Mouse (Mus musculus) embryo, embryonic 10.5 days (tissue): Measurements from ENCODE around the gene Agxt.

Experiments used
- DNase-seq: peaks from one replicate; pipeline ENCODE4 v3.0.0-alpha.2; 2015; ENCODE audit warnings: low spot score

Gene Agxt

DNA sequence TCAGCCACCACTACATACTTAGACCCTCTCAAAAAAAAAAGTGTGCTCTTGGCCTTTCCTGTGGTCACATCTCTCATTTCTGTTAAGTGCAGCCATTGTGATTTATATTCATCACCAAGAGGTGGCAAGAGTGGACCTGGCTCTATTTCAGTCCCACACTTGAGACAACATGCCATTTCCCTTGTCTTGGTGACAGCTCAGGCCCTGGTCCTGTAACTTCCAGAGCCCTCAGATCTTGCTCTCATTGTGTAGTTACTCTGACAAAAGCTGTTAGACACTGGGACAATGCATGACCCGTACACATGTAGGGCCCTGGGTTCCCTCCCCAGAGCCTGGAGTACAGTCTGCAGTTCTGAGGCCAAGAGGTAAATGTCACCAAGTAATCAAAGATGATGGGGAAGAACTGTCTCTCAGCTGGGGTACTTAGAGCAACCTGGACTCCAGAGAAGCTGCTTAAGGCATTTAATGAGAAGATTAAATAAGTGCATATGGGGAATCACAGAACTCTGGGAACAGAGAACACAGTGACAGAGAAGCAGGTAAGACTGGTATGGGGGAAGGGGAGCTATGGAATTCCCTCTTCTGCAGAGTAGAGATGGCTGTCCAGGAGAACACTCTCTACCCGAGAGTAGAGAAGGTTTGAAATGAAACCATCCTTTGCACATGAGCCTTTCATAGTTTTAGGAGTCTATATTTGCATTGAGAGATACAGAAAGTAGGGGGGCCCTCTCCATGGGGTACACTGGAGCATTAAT is 16.0 kb downstream of the Agxt start:
- DNase-seq: no peak

- no peak for DNase-seq
These were observed 22.5 kb downstream of the Agxt start for GRCm38 (mm10) chr1:93157566-93157965.

DNA sequence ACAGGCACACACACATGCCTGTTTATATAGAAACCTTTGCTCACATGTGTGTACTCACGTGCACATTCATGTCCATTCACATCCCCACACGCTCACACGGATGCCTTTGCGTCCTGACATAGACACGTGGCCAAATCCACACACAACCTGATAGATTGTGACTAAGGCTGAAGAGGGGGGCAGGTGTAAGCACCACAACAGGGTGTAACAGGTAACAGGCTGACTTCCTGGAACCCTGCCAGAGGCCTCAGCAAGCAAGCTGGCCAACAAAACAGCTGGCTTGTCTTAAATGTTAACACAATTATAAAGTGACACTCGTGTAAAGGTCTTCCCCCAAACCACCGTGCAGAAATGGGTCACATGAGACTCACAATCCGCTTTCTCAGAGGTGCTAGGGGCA is 23.9 kb downstream of the Agxt start:
- no peak for DNase-seq

DNA sequence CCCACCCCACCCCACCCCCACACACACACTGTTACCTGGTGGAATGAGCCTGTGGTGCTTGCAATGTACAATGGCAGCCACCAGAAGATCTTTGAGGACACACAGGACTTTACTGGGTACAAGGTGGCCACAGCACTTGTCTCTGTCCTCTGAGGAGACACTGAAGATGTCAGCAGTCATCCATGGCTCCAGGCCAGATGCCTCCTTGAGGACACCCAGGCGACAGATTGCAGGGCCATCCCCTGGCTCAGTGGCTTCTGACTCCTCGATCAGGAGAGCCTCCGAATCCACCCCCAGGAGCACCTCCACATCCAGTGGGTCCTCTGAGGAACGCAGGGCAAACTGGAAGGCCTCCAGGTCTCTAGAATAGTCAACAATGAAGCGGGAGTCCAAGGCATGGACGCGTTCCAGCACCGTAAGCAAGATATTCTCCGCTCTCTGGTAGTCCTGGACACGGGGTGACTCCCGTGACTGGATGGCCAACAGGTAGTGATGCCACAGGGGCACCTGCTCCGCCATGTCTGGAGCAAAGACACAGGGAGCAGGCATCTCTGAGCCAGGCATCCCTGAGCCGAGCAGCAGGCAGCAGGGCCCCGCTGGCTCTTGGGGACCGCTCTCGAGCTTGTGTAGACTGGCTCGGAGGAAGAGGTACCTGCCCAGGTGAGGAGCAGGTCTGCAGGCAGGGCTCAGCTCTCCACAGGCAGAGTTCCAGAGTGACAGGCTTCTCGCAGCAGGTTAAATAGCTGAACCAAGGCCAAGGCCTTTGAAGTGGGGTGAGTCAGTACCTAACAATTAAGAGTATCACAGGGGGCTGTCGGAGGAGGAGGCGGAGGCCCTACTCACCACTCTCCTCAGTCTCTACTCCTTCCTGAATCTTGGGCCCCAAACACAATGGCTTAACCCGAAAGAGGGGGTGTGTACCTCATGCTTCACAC is 24.8 kb downstream of the Agxt start:
- no peak for DNase-seq

DNA sequence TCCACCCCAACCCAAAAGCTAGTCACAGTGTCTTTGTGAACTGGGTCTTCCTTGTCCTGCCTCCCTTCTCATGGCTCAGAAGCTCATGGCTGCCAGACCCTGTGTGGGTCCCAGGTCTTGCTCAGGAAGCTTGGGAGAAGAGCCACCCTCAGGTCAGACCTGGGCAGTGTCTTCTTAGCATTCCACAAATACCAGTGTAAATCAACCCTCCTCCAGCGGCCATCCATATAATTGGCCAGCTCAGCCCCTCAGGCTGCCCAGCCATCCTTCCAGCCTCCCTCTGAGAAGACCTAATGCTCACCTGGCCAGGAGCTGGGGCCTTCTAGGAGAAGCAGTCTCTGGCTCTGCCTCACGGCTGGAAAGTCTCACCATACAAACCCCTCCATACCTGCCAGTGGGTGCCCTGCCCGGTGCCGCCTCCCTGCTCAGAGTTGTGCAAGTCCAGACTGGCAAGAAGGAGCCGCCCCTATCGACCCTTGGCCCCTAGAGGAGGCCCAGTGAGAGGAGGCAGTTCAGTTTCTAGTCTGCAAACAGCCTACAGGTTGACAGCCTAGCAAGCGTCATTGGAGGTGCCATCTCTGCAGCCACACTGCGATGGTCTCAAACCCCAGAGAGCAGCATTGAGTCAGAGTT is 25.6 kb downstream of the Agxt start, which contains the start of gene 2310007B03Rik:
Gene 2310007B03Rik (minus strand): TSS at position 448 of the 633 bp plus-strand sequence.
- no peak for DNase-seq

GRCm38 (mm10) chr1:93161350-93161749 is 26.3 kb downstream of the Agxt start:
- no peak for DNase-seq

- DNase-seq: no peak
These were observed 26.9 kb downstream of the Agxt start for GRCm38 (mm10) chr1:93161921-93162320.

GRCm38 (mm10) chr1:93162588-93162987 is 27.5 kb downstream of the Agxt start:
- no peak for DNase-seq

DNA sequence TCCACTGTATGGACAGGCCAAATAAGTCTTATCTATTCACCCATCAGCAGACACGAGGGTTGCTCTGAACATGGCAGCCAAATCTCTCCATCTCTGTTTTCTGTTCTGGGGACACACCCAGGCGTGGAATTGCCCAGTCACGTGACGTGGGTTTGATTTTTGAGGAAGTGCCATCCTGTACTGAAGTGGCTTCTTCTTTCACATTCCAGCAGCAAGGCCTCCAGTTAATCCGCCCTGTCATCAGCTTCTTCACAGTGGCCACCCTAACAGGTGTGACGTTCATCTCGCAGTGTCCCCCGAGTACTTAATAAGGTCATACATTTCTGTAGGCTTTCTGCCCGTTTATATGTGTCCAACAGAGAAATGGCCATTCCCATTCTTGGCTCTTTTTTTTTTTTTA is 30.4 kb downstream of the Agxt start:
- DNase-seq: no peak

DNA sequence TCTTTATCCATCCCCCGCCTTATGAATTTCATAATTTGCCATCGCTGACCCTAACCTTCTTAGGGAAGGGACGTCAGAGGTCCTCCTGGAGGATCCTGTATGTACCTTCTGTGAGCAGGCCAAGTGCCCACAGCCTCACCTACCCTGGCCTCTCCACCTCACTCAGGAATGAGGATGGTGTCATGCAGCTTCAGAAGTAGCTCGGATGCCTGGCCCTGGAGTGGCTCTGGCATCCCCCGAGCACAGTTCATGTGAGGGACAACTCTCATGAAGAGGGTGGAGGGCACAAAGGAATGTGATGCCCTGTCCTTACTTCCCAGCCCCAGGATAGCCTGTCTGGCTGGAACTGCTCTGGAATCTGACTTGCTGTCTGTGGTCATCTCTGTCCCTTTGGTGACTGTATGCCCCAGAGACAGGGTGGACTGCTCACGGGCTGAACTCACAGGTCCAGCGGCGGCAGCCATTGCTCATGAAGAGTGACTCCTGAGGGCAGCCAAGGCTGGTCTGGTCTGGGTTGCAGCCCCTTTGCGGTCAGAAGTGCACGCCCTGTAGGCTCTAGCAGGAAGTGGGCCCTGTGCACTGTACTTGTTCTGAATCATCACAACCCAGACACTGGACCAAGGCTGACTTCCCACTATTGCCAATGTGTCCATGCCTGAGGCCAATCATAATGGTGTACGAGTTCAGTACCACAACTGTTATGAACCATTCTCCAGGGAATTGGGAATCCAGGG is 31.5 kb downstream of the Agxt start:
- DNase-seq: no peak

GRCm38 (mm10) chr1:93168295-93168775 is 33.3 kb downstream of the Agxt start, which contains the start of gene Crocc2:
Gene Crocc2 (plus strand): TSS chr1:93168725.
- no peak for DNase-seq

- DNase-seq: no peak
These were observed 38.6 kb downstream of the Agxt start for GRCm38 (mm10) chr1:93173665-93174064.

- DNase-seq: peak; percentile 93
These were observed 39.4 kb downstream of the Agxt start for GRCm38 (mm10) chr1:93174399-93174798.

DNA sequence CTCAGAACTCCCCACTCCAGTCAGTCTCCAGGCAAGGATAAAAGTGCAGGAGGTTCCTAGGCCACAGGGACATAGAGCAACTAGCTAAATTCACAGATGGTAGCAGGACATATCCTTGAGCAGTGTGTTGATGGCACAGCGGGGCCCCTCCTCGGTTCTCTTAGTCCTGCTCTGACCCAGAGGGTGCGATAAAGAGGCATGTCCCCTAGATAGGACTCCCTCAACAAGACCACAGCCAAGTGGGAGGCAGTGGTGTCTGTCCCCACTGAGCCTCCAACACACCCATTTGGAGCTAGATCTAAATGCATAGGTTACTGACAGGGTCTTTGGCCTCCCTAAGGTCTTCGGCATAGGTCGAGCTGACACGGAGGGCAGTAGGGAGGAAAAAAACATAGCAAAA is 40.8 kb downstream of the Agxt start:
- DNase-seq: peak; percentile 32

- DNase-seq: peak; percentile 80
These were observed 41.7 kb downstream of the Agxt start for GRCm38 (mm10) chr1:93176525-93177332.

DNA sequence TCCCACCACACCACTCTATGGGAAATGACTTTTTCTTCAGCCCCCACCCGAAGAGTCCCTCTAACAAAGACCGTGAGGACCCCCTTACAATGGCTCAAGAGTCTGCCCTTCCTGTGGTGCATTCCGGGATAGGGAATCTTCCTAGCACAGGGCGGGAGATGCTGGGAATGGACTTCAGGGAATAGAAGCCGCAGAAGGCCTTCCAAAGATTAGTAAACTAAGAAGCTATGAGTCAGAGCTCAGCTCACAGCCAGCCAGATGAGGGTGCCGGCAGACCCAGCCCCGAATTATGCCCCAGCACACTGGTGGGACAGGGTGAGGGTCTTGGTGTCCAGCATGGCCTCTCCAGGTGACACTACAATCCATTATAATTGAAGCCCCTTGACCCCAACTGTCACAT is 47.2 kb downstream of the Agxt start:
- no peak for DNase-seq

DNA sequence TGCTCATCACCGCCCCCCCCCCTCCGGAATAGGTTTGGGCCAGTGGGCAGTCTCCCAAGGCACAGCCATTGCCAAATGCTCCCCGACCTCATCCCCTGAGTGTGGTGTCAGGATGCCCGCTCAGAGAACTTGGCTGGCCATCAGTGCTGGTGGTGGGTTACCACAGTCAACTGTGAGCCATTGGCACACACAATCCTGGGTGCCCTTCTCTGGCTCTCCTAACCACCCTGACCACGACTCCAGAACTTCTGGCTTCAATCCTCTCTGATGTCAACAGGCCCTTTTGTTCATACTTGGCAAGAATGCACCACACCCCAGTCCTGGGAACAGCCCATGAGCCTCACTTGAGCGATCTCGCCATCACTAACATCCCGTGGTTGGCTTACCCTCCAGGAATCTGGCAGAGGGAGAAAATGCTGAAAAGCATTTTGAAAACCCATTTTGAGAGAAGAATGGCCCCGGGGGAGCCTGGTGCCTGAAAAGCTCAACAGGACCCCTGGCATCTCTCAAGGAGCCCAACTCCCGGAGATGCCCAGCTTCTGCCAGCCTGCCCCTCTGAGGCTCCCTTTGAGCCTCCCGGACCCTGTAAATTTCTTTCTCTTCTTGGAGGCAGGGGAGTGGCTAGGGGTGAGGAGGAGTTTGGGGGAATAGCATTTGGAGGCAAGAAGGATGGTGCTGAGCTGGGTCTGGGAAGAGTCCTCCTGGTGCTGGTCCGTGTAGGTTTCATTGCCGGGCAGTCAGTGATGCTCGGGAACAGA is 49.2 kb downstream of the Agxt start:
- no peak for DNase-seq

DNA sequence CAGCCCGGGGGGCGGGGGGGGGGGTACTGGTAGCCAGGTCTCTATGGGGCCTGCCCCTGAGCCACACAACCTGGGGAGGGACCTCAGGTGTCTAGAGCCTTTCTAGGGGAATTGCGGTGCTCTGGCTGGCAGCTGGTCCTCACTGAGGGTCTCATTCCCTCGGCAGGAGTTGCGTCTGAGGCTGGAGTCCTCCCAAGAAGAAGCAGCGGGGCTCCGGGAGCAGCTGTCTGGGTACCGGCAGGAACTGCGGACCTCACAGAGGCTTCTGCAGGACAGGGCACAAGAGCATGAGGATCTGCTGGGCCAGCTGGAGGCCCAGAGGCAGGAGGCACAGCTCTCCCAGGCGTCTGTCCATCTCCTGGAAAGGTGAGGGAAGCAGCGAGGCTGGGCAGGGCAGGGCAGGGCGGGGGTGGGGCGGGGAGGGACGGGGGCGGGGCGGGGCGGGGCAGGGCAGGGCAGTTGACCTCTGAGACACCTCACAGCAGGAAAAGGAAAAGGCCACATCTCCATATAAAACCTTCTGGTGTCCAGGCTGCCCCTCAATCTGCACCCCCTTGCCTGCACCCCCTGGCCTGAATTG is 55.8 kb downstream of the Agxt start:
- DNase-seq: no peak

DNA sequence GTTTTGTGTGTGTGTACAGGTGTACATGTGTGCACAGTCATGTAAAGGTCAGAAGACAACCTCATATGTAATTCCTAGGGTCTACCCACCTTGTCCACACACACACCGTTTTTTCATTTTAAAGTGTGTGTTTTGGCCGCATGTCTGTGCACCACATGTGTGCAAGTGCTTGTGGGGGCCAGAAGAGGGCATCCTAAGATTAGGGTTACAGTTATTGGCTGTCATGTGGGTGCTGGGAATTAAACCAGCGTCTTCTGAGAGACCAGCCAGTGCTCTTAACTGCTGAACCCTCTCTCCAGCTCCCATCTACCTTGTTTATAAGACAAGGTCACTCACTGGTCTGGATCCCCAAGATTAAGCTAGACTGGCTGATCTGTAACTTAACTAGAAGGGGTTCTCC is 59.9 kb downstream of the Agxt start:
- DNase-seq: no peak
